Mouse (Mus musculus) gastrocnemius, adult 8-10 months (tissue): ENCODE measurements around the gene Ighmbp2. TPM values are rescaled to one million over a fixed set of nuclear protein-coding genes. Genes with fewer than 3 reads are reported as not detected.

Experiments
- DNase-seq, 2 experiments: peaks; one replicate each; pipeline ENCODE4 v3.0.0; 2022; ENCODE audit warnings: low spot score in 2 of 2
- total RNA-seq, 4 experiments: library from RNA; stranded (reverse); gene quantifications; 2 replicates each; pipeline ENCODE4 v1.2.4; 2022

Ighmbp2 gene
- 1 to 10 TPM; 4.2 to 5.5 (median 4.6) TPM for total RNA-seq

DNA sequence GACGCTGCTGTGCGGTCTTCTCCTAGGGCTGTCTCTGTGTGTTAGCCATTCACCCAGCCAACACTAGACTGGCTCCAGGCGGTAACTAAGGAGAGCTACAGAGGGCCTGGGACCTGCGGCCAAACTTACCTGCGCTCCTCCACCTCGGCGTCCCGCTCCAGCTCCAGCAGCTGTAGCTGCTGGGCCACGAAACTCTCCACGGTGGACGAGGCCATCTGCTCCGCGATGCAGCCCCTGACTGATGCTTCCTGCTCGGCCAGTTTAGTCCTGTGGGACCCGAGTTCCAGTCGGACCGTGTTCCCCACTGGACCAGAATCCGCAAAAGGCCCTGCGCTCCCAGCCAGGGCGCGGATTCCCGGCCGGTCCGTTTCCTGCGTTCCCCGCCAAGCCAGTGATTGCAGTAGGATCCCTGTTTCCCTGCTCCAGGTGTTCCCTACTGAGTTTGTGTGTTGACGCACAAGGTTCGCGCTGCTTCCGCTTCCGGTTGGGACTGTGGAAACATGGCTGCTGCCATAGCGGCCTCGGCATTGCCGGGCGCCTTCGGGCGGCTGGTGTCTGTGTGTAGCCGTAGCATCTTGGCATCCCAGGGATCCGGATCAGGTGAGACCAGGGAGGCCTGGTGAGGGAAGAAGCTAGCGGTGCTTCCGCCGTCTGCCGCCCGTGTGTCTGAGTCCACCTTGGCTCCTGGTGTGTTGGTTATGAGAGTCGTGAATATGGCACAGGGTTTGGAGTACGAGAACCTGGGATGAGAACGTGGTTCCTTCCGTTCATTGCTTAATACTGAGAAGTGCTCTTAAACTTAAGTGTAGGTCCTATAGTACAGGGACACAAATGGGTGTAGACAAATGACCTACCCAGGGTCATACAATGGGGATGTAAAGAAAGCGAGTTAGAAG is at the start of gene Ighmbp2, which contains the start of gene Mrpl21:
Ighmbp2 (minus strand) TSS at position 446 of the 896 bp plus-strand sequence.
Mrpl21 (plus strand) TSS at position 330 of the 896 bp plus-strand sequence.
- DNase-seq = peak; percentile 81 to 86

GRCm38 (mm10) chr19:3326479-3327047 is 43.7 kb upstream of the Ighmbp2 start:
- DNase-seq = no peak

- no peak for DNase-seq
Observed at GRCm38 (mm10) chr19:3325771-3326478, 43.1 kb upstream of the Ighmbp2 start.

GRCm38 (mm10) chr19:3324931-3325711 is 42.3 kb upstream of the Ighmbp2 start:
- DNase-seq = peak; percentile 91

DNA sequence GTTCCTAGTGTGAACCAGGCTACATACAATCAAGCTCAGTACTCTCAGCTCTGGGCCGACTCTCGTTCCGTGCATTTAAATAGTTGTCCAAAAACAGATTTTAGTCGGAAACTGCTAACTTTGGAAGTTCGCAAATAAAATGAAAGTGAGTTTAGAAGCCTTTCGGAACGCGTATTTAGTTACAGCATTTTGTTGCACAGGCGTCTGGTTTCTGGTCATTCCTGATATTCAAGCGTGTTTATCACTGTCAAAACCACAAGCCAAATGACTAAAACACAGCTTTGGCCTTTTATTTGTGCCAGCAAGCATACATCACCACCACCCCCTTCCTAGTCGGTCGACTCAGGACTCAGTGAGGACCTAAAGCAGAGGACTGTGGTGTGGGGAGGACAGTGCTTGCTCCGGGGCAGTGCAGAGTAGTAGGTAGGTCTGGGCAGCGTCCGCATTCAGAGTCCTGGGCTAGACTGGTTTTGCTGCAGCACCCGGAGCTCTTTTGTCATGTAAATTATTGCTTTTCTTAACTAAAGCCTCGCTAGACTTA is 41.5 kb upstream of the Ighmbp2 start:
- no peak for DNase-seq

GRCm38 (mm10) chr19:3323753-3324270 is 41.0 kb upstream of the Ighmbp2 start:
- DNase-seq = peak; percentile 46 to 66

DNA sequence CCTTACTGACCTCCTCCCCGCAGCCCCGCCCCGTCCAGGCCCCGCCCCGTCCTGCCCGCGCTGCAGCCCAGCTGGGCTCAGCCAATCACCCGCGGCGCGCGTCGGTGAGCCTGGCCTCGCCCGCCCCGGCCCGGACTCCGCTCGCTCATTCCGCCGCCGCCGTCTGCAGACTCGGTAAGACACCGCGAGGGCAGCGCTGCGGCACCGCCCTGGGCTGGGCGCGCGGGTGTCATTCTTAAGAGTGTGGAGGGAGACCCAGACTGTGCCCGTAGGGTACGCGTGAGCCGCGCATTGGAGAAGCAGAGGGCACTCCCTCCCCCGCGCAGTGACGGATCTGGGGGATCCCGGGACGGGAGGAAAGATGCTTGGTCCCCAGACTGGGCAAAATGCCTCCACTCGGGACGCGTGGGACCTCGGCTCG is 40.4 kb upstream of the Ighmbp2 start:
- peak; percentile 73 to 80 for DNase-seq

GRCm38 (mm10) chr19:3322261-3322969 is 39.6 kb upstream of the Ighmbp2 start, which contains the start of gene Cpt1a:
Gene Cpt1a (plus strand): TSS chr19:3322334.
- DNase-seq = peak; percentile 32 to 43

DNA sequence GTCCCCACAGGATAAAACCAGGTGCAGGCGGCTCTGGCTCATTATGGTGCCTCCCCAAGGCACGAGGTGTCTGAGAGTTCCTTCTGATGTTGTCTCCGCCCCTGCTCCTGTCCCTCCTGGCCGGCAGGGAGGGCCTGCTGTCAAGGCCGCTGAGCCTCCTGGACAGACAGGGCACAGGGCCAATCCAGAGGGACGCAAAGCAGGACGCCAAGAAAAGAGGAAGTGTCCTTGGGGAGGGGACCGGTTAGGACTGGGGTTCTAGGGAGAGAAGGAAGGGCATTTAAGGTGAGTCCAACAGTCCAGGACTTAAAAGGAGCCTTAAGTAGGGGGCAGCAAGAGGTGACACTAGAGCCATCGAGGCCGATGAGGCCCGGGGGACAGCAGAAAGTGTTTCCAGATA is 38.8 kb upstream of the Ighmbp2 start:
- peak in 1 of 2 experiments; percentile 27 for DNase-seq

- DNase-seq = no peak
Observed at GRCm38 (mm10) chr19:3320801-3321200, 38.0 kb upstream of the Ighmbp2 start.

DNA sequence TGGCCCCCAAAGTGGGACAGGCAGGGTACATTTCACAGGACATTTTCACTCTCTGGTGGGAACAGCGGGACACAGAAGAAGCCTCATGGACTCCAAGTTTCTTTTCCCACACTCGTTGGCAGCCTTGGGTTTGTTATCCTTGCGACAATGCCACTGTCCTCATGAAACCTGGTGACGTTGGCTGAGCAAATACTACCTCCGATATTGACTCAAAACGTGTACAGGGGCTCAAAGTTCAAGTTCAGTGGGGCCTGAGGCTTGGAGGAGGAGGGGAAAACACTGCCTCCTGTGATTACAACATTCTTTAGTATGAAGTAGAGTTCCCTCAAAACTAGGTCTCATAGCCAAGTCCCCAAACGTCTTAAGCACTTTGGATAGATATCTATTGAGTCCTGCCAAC is 37.3 kb upstream of the Ighmbp2 start:
- DNase-seq = no peak

DNA sequence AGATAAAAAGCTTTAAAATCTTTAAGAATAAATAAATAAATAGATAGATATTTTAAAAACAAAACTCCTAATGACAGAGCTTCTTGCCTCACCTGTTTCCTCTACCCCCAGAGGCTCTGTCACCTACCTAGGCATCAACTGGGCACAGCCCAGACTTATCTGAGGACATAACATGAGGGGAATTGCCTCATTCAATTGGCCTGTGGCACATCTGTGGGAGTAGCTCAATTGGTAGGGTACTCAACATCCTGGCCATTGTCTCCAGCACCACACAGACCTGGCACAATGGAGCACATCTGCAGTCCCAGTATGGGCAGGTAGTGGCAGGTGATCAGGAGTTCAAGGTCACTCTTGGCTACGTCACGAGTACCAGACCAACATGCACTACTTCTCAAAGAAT is 36.5 kb upstream of the Ighmbp2 start:
- no peak for DNase-seq

- no peak for DNase-seq
Observed at GRCm38 (mm10) chr19:3307175-3307949, 24.5 kb upstream of the Ighmbp2 start.

GRCm38 (mm10) chr19:3304017-3304416 is 21.2 kb upstream of the Ighmbp2 start:
- no peak for DNase-seq

GRCm38 (mm10) chr19:3297775-3298174 is 15.0 kb upstream of the Ighmbp2 start:
- no peak for DNase-seq

- no peak for DNase-seq
Observed at GRCm38 (mm10) chr19:3297034-3297433, 14.2 kb upstream of the Ighmbp2 start.

DNA sequence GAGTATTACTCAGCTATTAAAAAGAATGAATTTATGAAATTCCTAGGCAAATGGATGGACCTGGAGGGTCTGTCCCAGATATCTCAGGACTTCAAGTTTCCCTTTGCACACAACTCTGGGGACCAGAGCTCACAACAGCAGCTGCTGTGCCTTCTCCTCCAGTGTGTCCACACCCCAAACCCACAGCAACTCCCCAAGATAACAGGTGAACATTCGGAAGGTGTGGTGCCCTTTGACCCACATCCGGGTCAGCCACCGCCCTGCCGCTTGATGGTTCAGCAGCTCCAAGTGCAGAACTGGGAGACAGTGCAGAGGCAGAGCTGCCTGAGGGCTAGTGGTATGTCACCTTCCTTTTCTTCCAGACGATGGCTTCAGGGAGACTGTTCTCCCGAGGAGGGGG is 12.4 kb upstream of the Ighmbp2 start:
- DNase-seq = no peak

GRCm38 (mm10) chr19:3292993-3293392 is 10.2 kb upstream of the Ighmbp2 start:
- no peak for DNase-seq

DNA sequence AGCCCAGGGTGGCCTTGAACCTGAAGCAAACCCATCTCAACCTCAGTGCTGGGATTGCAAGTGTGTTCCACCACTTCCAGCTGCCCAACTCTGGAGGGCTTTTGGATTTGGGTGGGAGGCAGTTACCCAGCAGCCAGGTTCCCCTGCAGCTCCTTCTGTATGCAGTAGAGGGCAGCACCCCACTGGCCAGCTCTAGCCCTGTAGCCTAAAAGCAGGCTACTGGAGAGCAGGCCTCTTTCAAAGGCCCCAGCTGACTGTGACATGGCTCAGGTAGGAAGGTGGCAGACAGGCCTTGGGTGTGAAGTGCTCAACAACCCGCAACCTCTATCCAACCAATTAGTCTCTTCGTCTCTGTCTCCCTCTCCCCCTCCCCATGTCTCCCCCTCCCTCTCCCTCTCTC is 9.2 kb upstream of the Ighmbp2 start:
- DNase-seq = peak; percentile 14 to 35
